Mouse (Mus musculus) monocyte, adult 5-6 weeks (primary cell): Measurements from ENCODE around the gene Srsf1. TPM values are rescaled to one million over a fixed set of nuclear protein-coding genes. Genes with fewer than 3 reads are reported as not detected.
"Not testable (repeated sequence)": the region's sequence is repeated elsewhere in the genome, so short reads cannot be mapped to it uniquely, and the experiment has no call there.

ENCODE experiments used
- ATAC-seq: fragments of 153-309, 156-312 bp; replicated peaks from 2 replicates; pipeline ENCODE4 v1.8.0; 2017; ENCODE audit warnings: mild to moderate bottlenecking; ENCODE audit not compliant: low TSS enrichment, insufficient number of reproducible peaks, severe bottlenecking, poor library complexity, low FRiP score
- total RNA-seq: library from RNA; stranded (forward); fragments of 200-1000, 200-491, 200-594 nt; gene quantifications from 3 replicates; pipeline ENCODE4 v1.2.3, GENCODE M21; 2017

The Srsf1 gene
- total RNA-seq, 1 experiment from 2014 or later, result 277 TPM

DNA sequence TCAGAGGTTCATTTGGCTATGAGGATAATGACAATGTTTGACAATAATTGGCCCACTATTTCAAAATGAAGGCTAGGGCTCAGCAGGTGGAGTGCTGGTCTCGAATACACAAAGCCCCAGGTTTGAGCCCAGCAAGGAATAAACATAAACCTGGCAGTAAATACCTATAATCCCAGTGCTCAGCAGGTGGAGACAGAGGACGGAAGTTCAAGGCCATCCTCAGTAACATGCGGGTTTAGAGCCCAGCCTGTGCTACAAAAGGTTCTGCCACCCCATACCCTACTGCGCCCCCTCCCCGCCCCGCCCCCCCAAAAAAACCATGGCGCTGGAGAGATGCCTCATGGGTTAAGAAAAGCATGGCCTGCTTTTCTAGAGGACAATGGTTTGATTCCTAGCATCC, 11.2 kb upstream of the Srsf1 start:
- no peak for ATAC-seq

DNA sequence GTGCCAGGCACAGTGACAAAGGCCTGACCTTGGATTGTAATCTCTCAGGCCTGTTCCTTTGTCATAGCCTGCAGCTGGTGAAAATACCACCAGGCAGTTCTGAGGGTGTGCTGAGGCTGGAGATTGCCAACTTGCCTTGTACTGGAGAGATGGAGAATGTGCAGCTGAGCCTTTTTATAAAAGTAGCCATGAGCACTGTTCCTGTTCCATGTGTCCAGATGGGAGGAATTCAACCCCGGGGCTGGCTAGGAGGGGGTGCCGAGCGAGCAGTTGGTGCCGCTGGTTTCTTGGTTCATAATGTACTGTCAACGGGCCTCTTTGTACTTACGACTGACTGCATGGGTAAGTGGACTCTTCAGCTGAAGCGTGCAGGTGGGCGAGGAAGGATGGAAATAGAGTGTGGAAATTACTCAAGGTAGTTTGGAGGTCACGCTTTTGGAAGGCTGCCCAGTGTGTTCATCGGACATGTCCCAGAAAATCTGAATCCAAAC, 10.4 kb upstream of the Srsf1 start:
- no peak for ATAC-seq

DNA sequence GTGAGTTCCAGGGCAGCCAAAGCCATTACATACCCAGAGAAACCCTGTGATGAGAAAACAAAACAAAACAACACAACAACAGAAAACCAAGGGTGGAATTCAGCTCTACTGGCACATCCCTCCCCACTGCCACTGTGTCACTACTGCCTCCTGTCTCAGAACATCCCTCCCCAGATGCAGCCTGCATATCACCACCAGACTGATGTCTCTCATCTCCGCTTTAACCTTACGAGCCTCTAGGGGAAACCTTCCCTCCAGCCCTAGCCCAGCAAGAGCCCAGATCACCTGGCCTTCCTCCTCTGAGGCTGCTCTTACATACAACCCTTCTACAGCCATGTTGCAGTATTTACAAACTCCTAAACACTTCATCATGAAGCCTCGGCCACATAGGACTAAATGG, 9.8 kb upstream of the Srsf1 start:
- ATAC-seq, result no peak

DNA sequence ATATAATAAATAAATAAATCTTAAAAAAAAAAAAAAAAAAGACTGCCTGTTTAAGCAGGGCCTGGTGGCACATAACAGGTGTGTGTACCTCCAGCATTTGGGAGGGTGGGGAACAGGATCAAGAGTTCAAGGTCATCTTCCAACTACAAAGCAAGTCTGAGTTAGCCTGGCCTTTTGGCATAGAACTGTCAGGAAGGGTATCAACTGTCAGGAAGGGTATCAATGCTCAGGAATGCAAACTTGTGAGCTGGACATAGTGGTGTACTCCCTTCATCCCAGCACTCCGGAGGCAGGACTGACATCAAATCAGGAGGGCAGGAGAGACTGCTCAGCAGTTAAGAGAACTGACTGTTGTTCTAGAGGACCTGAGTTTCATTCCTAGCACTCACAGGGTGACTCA, 8.1 kb upstream of the Srsf1 start:
- no peak for ATAC-seq

DNA sequence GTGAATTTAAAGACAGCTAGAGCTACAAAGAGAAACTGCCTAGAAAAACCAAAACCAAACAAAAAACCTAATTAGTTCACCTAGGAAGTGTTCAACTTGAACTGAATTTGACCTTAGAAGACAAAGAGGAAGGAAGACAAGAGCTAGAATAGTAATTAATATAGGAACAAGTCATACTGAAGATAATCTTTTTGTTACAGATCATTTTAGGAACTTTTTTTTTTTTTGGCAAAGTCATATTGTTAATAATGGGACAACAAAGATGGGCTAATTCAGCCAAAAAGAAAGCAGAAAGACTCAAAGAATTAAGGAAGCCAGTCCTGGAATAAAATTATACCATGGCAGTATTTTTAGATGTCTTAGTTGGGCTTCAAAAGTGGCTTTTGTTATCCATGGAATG, 2.9 kb upstream of the Srsf1 start:
- ATAC-seq, result no peak

DNA sequence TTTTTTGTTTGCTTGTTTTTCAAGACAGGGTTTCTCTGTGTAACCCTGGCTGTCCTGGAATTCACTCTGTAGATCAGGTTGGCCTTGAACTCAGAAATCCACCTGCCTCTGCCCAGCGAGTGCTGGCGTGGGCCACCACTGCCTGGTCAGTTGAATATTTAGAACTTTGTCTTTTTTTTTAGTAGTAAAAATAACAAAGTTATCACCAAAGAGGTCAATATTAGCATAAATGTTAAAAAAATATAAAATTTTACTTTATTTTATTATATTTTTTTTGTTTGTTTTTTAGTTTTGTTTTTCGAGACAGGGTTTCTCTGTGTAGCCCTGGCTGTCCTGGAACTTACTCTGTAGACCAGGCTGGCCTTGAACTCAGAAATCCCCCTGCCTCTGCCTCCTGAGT, 2.0 kb upstream of the Srsf1 start:
- not testable (repeated sequence) for ATAC-seq

DNA sequence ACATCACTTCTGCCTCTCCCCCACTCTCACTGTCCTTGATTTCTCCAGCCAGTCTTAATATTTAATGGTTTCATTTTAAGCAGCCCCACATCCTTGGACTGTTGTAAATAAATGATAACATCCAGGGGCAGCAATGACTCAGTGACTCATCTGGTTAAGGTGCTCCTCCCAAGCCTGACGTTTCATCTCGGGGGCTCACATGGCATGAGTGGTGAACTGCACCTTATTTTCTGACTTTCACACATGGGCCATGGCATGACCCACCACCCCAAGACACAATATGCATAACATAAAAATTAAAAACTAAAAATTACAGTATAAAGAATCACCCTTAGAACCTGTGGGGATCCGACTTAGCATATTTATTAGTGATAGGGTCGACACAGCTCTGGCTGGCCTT, 1.3 kb upstream of the Srsf1 start:
- ATAC-seq, result no peak

DNA sequence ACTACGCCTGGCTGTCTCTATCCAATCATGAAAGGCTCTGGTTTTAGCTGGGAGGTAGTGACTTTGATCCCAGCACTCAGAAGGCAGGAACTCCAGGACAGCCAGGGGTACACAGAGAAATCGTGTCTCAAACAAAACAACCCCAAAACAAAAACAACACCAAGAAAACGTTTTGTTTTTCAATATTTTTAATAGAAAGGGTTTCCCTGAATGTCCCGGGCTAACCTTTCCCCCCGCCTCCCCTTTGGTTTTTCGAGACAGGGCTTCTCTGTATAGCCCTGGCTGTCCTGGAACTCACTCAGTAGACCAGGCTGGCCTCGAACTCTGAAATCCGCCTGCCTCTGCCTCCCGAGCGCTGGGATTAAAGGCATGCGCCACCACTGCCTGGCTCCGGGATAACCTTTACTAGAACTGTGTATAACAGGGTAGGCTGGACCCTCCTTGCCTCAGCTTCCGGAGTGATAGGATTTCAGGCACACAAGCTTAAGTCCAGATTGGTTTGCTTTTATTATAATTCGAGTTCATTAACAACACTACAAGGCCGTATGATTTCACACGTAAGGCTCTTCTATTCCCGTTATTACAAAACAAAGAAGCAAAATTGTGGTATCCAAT, 743 bp upstream of the Srsf1 start:
- ATAC-seq, result no peak

DNA sequence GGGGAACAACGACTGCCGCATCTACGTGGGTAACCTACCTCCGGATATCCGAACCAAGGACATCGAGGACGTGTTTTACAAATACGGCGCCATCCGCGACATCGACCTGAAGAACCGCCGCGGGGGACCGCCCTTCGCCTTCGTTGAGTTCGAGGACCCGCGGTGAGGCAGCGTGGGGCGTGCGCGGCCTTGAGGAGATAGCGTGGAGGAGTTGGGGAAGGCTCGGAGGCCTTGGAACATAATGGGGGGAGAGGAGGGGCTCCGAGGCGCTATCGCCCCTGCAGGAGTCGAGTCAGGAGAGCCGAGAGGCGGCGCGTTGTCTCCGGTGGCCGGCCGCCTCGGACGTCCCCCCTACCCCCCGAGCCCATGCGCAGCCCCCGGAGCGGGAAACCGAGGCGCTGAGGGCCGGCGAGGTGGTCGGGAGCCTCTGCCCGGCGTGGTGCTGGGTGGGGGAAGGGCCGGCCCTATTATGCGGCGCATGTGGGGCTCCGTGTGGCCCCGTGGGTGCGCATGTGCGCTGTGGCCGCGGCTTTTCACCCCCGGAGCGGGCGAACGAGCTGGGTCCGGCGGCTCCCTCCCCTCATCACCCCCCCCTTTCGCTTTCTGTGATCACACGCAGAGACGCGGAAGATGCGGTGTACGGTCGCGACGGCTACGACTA, 828 bp downstream of the Srsf1 start:
- ATAC-seq, result peak; percentile 8

DNA sequence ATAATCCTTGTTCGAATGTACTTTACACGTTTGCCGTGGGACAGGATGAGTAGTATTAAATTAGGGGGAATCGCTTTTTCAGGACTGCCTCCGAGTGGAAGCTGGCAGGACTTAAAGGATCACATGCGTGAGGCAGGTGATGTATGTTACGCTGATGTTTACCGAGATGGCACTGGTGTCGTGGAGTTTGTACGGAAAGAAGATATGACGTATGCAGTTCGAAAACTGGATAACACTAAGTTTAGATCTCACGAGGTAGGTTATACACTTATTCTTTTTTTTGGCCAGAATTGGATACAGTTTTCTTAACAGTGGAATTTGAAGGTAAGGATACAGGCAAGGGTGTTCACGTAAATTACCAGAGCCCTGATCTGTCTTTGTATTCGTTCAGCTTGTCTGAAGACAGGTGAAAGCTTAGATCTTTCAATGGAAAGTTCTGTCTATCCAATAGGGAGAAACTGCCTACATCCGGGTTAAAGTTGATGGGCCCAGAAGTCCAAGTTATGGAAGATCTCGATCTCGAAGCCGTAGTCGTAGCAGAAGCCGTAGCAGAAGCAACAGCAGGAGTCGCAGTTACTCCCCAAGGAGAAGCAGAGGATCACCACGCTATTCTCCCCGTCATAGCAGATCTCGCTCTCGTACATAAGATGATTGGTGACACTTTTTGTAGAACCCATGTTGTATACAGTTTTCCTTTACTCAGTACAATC, 1.9 kb downstream of the Srsf1 start:
- ATAC-seq, result no peak

DNA sequence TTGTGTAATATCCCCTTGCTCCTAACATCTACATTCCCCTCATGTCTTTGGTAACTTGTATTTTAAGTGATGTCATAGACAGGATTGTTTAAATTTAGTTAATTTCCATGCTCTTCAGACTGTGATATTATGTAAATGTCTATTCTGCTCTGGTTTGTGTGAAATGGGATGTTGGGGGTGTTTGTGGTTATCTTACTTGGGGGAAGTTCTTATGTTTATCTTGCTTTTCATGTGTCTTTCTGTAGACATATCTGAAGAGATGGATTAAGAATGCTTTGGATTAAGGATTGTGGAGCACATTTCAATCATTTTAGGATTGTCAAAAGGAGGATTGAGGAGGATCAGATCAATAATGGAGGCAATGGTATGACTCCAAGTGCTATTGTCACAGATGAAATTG, 2.6 kb downstream of the Srsf1 start:
- no peak for ATAC-seq

DNA sequence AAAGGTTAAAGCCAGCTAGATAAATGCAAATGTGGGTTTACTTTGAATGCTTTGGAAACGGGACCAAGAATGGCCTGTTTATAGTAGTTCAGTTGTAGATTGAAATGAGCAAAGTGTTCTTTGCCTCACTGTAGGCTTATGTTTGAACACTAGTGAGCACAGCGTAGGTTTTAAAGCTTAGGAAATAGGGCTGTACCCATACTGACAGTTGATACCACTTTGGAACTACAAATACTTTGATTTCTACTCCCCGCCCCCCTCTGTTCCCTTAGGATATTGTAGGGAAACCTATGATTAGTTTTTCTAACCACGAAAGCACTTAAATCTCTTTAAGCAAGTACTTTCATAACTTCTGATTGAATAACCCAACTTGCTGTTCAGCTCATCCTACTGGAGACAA, 5.5 kb downstream of the Srsf1 start:
- no peak for ATAC-seq

DNA sequence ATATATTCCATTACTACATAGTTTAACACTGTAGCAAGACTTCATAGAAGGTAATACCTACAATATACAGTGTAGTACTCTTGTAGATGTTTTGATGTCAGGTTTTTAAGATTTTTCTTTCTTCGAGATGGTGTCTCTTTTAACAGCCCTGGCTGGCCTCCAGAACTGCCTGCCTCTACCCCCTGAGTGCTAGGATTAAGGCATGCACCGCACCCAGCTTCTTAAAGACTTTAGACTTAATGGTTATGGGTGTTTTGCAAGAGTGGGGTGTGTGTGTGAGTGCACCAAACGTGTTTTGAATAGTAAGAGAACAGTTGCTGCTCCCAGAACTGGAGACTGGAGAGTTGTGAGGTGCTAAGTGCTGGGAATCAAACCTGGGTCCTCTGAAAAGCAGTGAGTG, 6.6 kb downstream of the Srsf1 start:
- ATAC-seq, result no peak

DNA sequence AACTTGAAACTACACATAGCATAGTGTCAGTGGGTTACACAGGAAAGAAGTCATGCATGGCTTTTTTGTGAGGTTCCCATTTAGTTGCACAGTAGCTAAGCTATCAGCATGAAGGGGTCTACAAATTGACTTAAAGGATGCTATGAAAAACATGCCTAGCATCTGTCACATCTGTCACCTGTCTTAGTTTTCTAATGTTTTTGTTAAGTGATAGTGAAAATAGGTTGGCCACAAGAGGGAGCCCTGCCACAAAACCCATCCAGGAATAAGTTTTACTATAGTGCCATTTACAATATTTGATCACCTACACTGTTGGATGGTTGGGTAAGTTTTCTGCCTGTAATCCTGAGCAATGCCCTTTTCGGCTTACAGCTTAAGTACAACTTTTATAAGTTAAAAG, 7.4 kb downstream of the Srsf1 start:
- ATAC-seq, result 0 out of 2 replicates have a peak, but pooled peaks have one; percentile 18

DNA sequence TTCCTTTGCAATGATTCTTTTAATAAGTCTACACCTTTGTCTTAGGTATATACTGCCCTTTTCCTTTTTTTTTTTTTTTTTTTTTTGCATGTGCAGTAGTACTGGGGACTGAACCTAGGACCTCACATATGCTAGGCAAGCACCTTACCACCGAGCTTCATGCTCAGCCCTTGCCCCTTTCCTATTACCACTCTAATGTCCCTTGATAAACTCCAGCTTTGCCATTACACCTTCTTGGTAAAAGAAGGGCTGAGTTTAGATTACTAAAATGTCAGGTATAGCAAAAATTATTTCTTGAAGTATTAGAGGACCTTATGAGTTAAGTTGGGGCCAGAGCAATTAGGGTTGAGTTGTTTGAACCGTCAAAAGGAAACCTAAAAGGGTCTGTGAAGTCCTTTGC, 8.6 kb downstream of the Srsf1 start:
- ATAC-seq, result no peak

DNA sequence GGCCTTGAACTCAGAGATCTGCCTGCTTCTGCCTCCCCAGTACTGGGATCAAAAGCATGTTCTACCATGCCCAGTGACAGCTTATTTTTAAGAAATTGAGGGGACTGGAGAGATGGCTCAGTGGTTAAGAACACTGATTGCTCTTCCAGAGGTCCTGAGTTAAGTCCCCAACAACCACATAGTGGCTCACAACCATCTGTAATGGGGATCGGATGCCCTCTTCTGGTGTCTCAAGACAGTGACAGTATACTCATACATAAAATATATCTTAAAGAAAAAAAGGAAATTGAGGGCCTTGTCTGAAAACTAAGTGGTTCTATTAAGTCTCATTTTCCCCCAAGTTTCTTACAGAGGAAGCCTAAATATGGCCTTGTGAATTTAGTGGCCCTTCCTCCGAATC, 10.6 kb downstream of the Srsf1 start:
- ATAC-seq, result no peak

DNA sequence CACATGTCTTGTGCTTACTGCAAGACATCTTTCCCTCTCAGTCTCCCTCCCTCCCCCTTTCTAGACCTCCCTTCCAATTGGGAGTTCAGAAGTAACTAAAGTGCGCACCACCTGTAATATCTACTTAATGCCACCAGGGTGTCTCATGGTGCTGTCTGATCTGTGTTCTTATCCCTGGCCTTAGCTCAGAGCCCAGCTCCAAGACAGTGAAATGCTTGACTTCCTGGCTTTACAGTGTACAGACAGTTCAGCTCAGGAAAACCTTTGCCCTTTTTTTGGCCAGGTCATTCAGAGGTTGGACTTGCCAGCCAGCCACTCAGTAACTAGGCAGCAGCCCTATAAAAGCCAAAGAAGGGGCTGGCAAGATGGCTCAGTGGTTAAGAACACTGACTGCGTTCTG, 12.0 kb downstream of the Srsf1 start:
- ATAC-seq, result peak; percentile 95

DNA sequence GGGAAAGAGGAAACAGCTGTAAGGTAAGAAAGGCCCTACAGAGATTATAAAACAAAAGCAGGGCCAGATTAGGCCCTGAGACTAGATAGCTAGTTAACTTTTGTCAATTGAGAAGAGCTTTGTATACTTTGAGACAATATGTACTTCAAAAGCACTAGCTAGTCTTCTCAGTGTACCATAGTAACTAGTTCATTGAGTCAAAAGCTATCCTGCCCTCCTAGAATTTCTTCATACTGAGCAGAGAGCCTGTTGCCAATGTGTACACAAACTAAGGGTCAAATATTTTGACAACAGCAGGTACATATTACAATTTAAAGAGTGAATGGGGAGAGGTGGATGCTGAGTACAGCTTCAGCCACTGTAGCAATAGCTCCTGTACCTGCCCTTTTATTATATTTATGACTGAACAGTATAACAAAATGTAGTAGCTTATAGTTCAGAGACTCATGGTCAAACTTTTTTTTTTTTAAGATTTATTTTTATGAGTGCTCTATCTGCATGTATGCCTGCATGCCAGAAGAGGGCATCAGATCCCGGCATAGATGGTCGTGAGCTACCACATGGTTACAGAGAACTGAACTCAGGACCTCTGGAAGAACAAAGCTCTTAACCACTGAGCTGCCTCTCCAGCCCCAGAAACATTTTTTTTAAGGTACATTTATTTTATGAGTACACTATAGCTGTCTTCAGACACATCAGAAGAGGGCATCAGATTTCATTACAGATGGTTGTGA, 14.9 kb downstream of the Srsf1 start:
- no peak for ATAC-seq

DNA sequence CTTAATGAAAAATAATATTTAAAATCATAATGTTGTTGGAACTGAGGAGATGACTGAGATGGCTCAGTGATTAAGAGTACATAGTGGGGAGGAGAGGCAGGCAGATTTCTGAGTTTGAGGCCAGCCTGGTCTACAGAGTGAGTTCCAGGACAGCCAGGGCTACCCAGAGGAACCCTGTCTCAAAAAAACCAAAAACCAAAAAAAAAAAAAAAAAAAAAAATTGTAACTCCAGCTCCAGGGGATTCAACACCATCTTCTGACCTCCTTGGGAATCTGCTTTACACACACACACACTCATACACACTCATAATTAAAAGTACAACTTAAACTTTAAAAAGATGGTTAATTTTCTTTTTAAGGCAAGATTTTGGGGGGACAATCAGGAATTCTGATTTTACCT, 18.6 kb downstream of the Srsf1 start:
- no peak for ATAC-seq
